Mouse (Mus musculus) limb, embryonic 14.5 days (tissue): ENCODE results near the gene Gstt4. TPM values are rescaled to one million over a fixed set of nuclear protein-coding genes. Genes with fewer than 3 reads are reported as not detected.

Experiments
- ATAC-seq: fragments of 200-750 bp; cut with Nextera tagmentation; 2 replicates; pipeline ENCODE4 v1.8.0; 2017; ENCODE audit warnings: low read depth, moderate number of reproducible peaks, moderate TSS enrichment; ENCODE audit not compliant: low FRiP score
- DNase-seq: peaks from one replicate; pipeline ENCODE4 v3.0.0-alpha.2; 2015; ENCODE audit warnings: low spot score
- H3K27ac ChIP-seq: fragments of 300-500 bp; sonication (generic); replicated peaks from 2 replicates; pipeline ENCODE4 v1.5.1; 2014; ENCODE audit warnings: low read depth, mild to moderate bottlenecking, low read length, moderate library complexity, mixed read lengths
- H3K27me3 ChIP-seq: fragments of 300-500 bp; sonication (generic); 2 replicates; pipeline ENCODE4 v1.6.1; 2014; ENCODE audit warnings: low read length, mixed read lengths; ENCODE audit not compliant: control insufficient read depth, insufficient read depth
- H3K36me3 ChIP-seq: fragments of 300-500 bp; sonication (generic); 2 replicates; pipeline ENCODE4 v1.6.1; 2014; ENCODE audit warnings: mild to moderate bottlenecking, low read length, moderate library complexity, mixed read lengths; ENCODE audit not compliant: control insufficient read depth, insufficient read depth
- H3K4me1 ChIP-seq: fragments of 300-500 bp; sonication (generic); 2 replicates; pipeline ENCODE4 v1.6.1; 2014; ENCODE audit warnings: antibody characterized with exemption, low read length, mixed read lengths; ENCODE audit not compliant: control insufficient read depth, insufficient read depth
- H3K4me2 ChIP-seq: fragments of 300-500 bp; sonication (generic); replicated peaks from 2 replicates; pipeline ENCODE4 v1.6.1; 2014; ENCODE audit warnings: low read depth, mild to moderate bottlenecking, low read length, moderate library complexity; ENCODE audit not compliant: severe bottlenecking
- H3K4me3 ChIP-seq: fragments of 300-500 bp; sonication (generic); replicated peaks from 2 replicates; pipeline ENCODE4 v1.5.1; 2014; ENCODE audit warnings: low read length
- H3K9ac ChIP-seq: fragments of 300-500 bp; sonication (generic); 2 replicates; pipeline ENCODE4 v1.6.1; 2014; ENCODE audit warnings: mild to moderate bottlenecking, low read depth, low read length, moderate library complexity; ENCODE audit not compliant: severe bottlenecking
- H3K9me3 ChIP-seq: fragments of 300-500 bp; sonication (generic); 2 replicates; pipeline ENCODE4 v1.6.1; 2016; ENCODE audit warnings: low read length; ENCODE audit not compliant: control insufficient read depth
- POLR2A ChIP-seq: fragments of 200-500 bp; IDR thresholded peaks from 2 replicates; pipeline ENCODE4 v1.8.0; 2012; ENCODE audit warnings: inconsistent platforms, mild to moderate bottlenecking, moderate library complexity, borderline replicate concordance; ENCODE audit not compliant: insufficient read depth, insufficient read length; ENCODE audit errors: extremely low read depth
- WGBS: fragments of 180-500 bp; shearing (Covaris S2); extraction: QIAGEN DNeasy Blood & Tissue Kit; methylation state at CpG from one replicate; pipeline ENCODE4 v1.1.7; 2014; 5-methylcytosine and 5-hydroxymethylcytosine counted together
- polyA plus RNA-seq, 2 experiments: library from polyadenylated mRNA; depleted of rRNA in 1 of 2; stranded (reverse) in 1 of 2; unstranded in 1 of 2; fragments of >200 nt; fragmentation: Nextera tagmentation in 1 of 2; extraction: Ambion mirVana in 1 of 2; gene quantifications; 2 replicates each; pipeline versions ENCODE4 v1.2.1 to v1.2.3; 2012 to 2014

Gstt4 gene
- polyA plus RNA-seq, 2 experiments, result not detected

DNA sequence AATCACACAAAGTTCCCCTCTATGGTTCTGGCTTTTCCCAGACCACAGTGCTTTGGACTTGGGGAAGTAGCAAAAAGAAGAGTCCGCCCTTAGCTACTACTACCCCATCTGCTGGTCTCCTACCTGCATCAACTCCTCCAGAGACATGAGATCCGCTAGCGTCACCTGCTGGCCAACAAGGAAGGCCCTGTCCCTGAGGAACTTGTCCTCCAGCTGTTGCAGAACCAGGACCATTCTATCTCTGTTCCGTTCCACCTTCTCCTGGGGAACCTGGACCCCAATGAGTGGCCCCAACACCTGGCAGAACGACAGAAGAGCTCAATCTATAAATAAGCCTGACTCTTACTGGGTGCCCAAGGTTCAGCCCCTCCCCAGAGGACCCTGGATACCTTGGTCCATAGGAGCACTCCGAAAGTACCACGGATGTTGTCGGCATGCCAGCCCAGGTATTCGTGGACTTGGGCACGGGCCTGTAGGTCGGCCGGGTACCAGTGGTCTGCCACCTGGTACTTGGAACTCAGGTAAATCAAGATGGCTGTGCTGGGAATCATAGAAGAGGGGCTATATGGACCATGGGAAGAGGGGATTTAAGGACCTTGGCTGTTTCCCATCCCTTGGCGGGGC lies 10.0 kb upstream of the Gstt4 start:
- WGBS, result 65% methylated on average over 13 of the region's 13 CpGs
- ATAC-seq (no peak), DNase-seq (no peak)
- H3K27me3 ChIP-seq, result no peaks in the 10 kb centered on the region
- no peak overlapping the region for H3K4me3 ChIP-seq
- no peak overlapping the region for H3K9ac ChIP-seq
- H3K9me3 ChIP-seq, result no peaks in the 10 kb centered on the region
- H3K27ac ChIP-seq, result no peak overlapping the region
- no peak for TF ChIP-seq POLR2A
- peaks cover 21% of the 10 kb centered on the region for H3K4me1 ChIP-seq
- no peaks in the 10 kb centered on the region for H3K36me3 ChIP-seq
- no peak overlapping the region for H3K4me2 ChIP-seq

DNA sequence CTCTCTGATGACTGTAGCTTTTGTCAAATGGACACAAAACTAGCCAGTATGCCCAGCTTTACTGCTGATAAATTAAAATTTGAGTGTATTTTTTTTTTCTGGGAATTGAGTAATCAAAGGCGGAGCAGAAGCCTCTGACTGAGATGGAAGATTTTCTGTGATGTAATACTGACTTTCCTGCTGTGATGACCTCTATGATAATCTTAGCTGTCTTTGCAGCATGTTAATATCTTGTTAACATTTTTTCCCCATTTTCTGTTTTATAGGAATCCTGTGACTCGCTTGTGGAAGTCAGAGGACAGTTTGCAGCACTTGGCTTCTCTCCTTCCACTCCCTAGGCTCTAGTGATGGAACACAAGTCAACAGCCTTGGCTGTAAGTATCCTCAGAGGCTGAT lies 7.9 kb upstream of the Gstt4 start:
- ATAC-seq, result no peak
- Histone ChIP-seq H3K9me3 (no peaks in the 10 kb centered on the region), H3K27ac (no peak overlapping the region), H3K4me2 (no peak overlapping the region), H3K4me3 (no peak overlapping the region), H3K27me3 (no peaks in the 10 kb centered on the region), H3K4me1 (peaks cover 8% of the 10 kb centered on the region), H3K9ac (no peak overlapping the region), H3K36me3 (no peaks in the 10 kb centered on the region)
- DNase-seq, result no peak
- 79% methylated on average over 2 of the region's 2 CpGs for WGBS
- no peak for TF ChIP-seq POLR2A

DNA sequence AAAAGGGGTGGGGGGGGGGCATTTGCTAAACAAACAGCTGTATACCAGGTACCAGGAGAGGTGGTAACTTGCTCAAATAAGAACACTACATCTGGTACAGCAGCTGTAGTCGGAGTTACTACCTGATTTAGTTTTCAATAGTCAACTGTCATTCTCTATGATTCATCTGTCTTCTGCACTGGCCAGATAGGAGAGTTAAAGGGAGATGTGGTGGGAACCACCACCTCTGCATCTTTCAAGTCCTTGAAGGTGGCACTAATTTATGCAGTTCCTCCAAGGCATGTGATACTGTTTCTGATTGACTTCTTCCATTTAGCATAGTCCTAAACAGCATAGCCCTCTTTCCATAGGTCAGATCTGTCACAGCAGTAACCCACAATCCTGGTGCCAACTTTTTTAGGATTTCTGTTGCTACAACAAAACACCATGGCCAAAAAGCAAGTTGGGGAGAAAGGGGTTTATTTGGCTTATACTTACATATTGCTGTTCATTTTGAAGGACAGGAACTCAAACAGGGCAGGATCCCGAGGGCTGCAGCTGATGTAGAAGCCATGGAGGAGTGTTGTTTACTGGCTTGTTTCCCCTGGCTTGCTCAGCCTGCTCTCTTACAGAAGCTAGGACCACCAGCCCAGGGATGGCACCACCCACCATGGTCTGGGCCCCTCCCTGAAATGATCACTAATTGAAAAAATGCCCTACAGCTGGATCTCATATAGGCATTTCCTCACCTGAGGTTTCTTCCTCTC lies 7.4 kb upstream of the Gstt4 start:
- Histone ChIP-seq H3K9ac (no peak overlapping the region), H3K27me3 (no peaks in the 10 kb centered on the region), H3K4me1 (peaks cover 4% of the 10 kb centered on the region; the same call in 1 of the 2 replicates), H3K36me3 (no peaks in the 10 kb centered on the region), H3K9me3 (no peaks in the 10 kb centered on the region), H3K4me2 (no peak overlapping the region), H3K27ac (no peak overlapping the region), H3K4me3 (no peak overlapping the region)
- DNase-seq (no peak), ATAC-seq (no peak)
- 71% methylated on average over 2 of the region's 2 CpGs for WGBS
- no peak for TF ChIP-seq POLR2A

DNA sequence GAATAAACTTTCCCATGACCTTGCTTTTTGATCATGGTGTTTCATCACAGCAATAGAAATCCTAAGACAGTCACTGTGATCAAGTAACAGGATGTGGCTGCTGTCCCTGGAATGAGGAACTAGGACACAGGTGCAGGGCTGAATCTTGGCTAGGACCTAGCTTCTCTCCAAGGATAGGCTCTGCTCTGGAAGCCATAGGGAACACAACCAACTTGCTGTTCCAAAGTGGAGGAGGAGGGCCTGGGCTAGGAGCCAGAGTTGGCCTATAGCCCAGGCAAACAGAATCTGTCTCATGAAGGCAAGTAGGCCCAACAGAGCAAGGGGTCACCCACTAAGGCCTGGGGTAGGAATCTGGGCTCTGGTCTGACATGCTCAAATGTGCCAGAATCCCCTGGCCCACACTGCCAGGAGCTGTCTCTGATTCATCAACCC lies 6.2 kb upstream of the Gstt4 start:
- ATAC-seq (no peak), DNase-seq (no peak)
- H3K4me1 ChIP-seq, result peaks cover 4% of the 10 kb centered on the region; the same call in 1 of the 2 replicates
- no peak for TF ChIP-seq POLR2A
- H3K36me3 ChIP-seq, result no peaks in the 10 kb centered on the region
- no peak overlapping the region for H3K27ac ChIP-seq
- H3K4me3 ChIP-seq, result no peak overlapping the region
- H3K27me3 ChIP-seq, result no peaks in the 10 kb centered on the region
- H3K4me2 ChIP-seq, result no peak overlapping the region
- no peaks in the 10 kb centered on the region for H3K9me3 ChIP-seq
- no peak overlapping the region for H3K9ac ChIP-seq

DNA sequence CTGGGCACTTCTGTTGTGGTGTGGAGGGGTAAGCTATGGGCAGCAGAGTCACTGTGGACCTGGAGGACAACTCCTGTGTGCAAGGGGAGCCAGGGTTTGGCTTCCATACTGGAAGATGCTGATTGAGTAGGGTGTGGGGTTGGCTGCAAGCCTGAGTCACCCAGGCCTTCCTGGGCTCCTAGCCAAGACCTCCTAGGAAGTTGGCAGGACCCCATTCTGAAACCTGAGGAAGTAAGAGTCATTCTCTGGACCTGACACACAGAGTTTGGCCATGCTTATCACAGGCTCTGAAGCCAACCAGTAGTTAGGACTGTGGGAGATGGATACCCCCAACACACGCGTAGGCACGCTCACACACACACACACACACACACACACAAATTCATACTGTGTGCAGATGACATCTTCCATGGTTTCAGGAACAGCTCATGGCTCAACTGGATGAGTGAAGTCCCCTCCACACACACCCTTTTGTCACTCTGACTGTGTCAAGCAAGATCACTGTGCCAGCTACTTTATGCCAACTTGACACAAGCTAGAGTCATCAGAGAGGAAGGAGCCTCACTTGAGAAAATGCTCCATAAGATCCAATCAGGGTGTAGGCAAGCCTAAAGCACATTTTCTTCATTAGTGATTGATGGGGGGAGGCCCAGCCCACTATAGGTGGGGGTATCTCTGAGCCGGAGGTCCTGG lies 5.5 kb upstream of the Gstt4 start:
- 97% methylated on average over 4 of the region's 4 CpGs for WGBS
- Histone ChIP-seq H3K4me1 (peaks cover 4% of the 10 kb centered on the region; the same call in 1 of the 2 replicates), H3K4me2 (no peak overlapping the region), H3K27ac (no peak overlapping the region), H3K36me3 (no peaks in the 10 kb centered on the region), H3K4me3 (no peak overlapping the region), H3K9ac (no peak overlapping the region), H3K27me3 (no peaks in the 10 kb centered on the region), H3K9me3 (no peaks in the 10 kb centered on the region)
- TF ChIP-seq POLR2A, result no peak
- ATAC-seq, result no peak
- peak; percentile 49 for DNase-seq
